Mouse (Mus musculus) forebrain, embryonic 10.5 days (tissue): ENCODE results near the gene Fgfr2. TPM values are rescaled to one million over a fixed set of nuclear protein-coding genes. Genes with fewer than 3 reads are reported as not detected.

ENCODE experiments used
- DNase-seq: peaks from one replicate; pipeline ENCODE4 v3.0.0-alpha.2; 2017; ENCODE audit warnings: low spot score; ENCODE audit errors: extremely low spot score
- H3K27ac ChIP-seq: fragments of 300-500 bp; sonication (generic); 2 replicates; pipeline ENCODE4 v1.5.1; 2016; ENCODE audit warnings: mild to moderate bottlenecking
- H3K27me3 ChIP-seq: fragments of 300-500 bp; sonication (generic); 2 replicates; pipeline ENCODE4 v1.6.1; 2016; ENCODE audit warnings: mild to moderate bottlenecking; ENCODE audit not compliant: poor library complexity, severe bottlenecking
- H3K36me3 ChIP-seq: fragments of 300-500 bp; sonication (generic); replicated peaks from 2 replicates; pipeline ENCODE4 v1.6.1; 2016; ENCODE audit warnings: mild to moderate bottlenecking, moderate library complexity
- H3K4me1 ChIP-seq: fragments of 300-500 bp; sonication (generic); 2 replicates; pipeline ENCODE4 v1.6.1; 2016
- H3K4me3 ChIP-seq: fragments of 300-500 bp; sonication (generic); 2 replicates; pipeline ENCODE4 v1.5.1; 2016; ENCODE audit warnings: mild to moderate bottlenecking, moderate library complexity
- H3K9me3 ChIP-seq: fragments of 300-500 bp; sonication (generic); 2 replicates; pipeline ENCODE4 v1.6.1; 2016; ENCODE audit warnings: mild to moderate bottlenecking, moderate library complexity
- WGBS: fragments of 180-500 bp; shearing (Covaris S2); methylation state at CpG from one replicate; pipeline ENCODE4 v1.1.7; 2016; 5-methylcytosine and 5-hydroxymethylcytosine counted together
- polyA plus RNA-seq: library from polyadenylated mRNA; unstranded; fragments of >200 nt; fragmentation: Nextera tagmentation; extraction: Ambion mirVana; gene quantifications from 2 replicates; pipeline ENCODE4 v1.2.1, GENCODE M21; 2016

Fgfr2 gene
- polyA plus RNA-seq, 1 experiment from 2014 or later, result 55.7 TPM

DNA sequence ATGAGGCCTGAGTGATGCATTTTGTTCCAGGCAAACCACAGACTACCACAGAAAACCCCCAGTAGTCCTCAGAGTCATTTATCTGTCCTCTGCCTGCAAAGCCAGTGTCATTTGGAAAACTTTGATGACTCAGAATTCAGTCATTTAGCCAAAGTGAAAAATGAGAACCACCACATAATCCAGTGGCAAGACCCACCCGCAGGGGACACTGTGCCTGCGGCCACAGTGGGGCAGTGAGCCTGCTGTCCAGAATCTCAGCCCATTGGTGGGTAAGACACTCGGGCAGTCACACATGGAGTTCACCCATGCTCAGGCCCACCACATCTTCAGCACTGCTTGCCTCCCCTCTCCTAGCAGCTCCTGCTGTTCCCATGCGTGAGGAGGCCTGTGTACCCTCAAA is 403.6 kb downstream of the Fgfr2 start:
- Histone ChIP-seq H3K4me3 (no peak overlapping the region), H3K36me3 (peaks cover 45% of the 10 kb centered on the region), H3K27me3 (peaks cover 5% of the 10 kb centered on the region; the same call in 1 of the 2 replicates), H3K27ac (peak overlapping the region; percentile 57; the same call in 1 of the 2 replicates), H3K9me3 (no peaks in the 10 kb centered on the region), H3K4me1 (peaks cover 80% of the 10 kb centered on the region)
- no peak for DNase-seq
- 90% methylated on average over 4 of the region's 4 CpGs for WGBS

DNA sequence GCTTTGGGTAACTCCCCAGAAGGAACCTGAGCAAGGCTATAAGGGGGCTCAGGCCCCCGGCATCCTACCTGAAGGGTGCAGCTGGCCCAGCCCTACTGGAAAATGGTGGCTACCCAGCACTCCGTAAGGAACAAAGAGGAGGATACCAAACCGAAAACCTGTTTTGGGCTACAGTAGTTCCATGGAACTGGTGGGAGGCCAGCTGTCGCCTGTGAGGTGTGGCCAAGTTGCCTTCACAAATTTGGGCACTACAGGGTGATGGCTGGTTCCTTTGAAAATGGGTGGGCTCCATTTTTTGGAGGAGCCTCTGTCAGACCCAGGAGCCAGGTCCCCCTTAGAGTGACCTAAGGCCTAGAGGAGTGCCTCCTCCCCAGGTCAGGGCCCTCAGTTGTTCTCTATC is 407.9 kb downstream of the Fgfr2 start:
- Histone ChIP-seq H3K9me3 (no peaks in the 10 kb centered on the region), H3K27ac (peak overlapping the region; percentile 78), H3K27me3 (0 out of 2 replicates have a peak, but pooled peaks cover 2% of the 10 kb centered on the region), H3K36me3 (peaks cover 66% of the 10 kb centered on the region), H3K4me3 (no peak overlapping the region), H3K4me1 (peaks cover 86% of the 10 kb centered on the region)
- no peak for DNase-seq
- WGBS, result 98% methylated on average over 4 of the region's 4 CpGs

DNA sequence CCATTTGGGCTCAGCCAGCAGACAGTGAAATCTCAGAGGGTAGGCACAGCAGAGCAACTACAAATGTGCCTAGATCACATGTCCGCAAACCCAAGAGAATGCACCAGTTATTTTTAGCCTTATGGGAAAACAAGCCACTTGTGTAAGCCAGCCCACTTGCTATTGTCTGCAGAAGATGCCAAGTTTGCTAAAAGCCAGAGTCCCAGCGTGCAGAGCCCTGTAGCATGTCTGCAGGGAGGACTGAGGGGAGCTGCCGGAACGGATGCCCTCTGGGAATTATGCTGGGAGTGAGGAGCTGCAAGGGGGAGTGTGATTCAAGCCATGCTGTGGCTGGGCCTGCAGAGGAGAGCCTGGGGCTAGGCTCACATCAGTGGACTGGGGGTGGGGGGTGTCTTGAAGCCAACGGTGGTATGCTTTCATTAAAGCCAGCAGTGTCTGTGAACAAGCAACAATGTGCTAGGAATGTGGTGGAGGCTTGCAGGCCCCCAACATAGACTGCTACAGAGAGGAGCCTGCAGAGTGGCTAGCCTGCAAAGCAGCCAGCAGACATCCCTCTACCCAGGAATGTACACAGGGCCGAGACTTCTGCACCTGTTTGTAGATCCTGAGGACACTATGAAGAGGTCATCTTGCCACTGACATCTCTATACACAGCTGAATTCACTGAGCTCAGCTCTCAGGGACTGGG is 408.8 kb downstream of the Fgfr2 start:
- peaks cover 60% of the 10 kb centered on the region for H3K36me3 ChIP-seq
- peaks cover 77% of the 10 kb centered on the region for H3K4me1 ChIP-seq
- DNase-seq, result no peak
- H3K9me3 ChIP-seq, result no peaks in the 10 kb centered on the region
- H3K4me3 ChIP-seq, result no peak overlapping the region; the same call in 1 of the 2 replicates
- H3K27ac ChIP-seq, result peak overlapping the region; percentile 78
- 43% methylated on average over 6 of the region's 6 CpGs for WGBS
- H3K27me3 ChIP-seq, result no peaks in the 10 kb centered on the region

DNA sequence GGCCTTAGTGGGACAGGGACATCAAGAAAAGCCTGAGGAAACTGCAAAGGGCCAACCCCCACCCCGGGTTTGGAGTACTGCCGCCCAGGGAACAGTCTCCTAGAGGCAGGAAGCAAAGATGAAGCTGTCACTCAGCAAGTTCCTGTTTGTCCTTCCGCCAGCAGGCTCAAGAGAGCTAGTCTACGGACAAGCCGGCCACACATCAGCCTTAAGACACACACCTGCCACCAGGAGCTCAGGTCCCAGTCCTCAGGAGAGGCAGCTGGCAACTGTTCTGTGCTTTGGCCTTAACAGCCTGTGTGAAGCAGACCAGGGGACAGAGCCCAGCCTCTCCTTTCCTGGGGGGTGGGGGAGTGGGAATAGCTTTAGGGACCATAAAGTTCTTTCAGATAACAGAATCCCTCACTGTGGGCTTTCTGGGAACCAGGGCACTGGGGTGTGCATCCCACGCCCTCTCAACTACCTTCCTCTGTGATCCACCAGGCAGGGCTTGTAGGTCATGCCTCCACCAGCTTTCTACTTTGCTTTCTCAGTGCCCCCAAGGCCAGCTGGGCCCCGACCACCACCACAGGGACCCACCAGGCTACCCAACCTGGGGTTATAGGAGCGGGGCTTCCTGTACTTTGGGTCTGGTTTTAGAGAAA is 409.5 kb downstream of the Fgfr2 start:
- H3K27ac ChIP-seq, result peak overlapping the region; percentile 78
- H3K27me3 ChIP-seq, result no peaks in the 10 kb centered on the region
- 74% methylated on average over 8 of the region's 8 CpGs for WGBS
- peaks cover 69% of the 10 kb centered on the region for H3K4me1 ChIP-seq
- no peaks in the 10 kb centered on the region for H3K9me3 ChIP-seq
- H3K4me3 ChIP-seq, result no peak overlapping the region
- peaks cover 58% of the 10 kb centered on the region for H3K36me3 ChIP-seq
- no peak for DNase-seq

DNA sequence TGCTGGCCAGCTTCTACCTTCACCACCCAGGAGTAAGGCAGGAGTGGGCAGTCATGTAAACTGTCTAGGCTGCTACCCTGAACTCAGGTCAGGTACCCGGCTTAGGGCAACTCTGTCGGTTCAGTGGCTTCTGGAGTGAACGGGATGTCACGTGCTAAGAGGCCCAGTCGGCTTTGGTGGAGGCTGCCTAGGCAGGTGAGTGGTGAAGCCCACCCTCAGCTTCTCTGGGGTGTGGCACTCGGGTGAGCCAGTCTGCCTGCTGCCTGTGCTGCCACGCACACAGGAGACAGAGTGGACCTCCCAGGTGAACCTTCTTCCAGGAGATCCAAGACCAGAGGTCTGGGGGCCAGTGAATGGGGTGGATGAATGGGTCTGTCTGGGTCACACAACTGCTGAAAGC is 410.2 kb downstream of the Fgfr2 start:
- H3K4me3 ChIP-seq, result no peak overlapping the region

DNA sequence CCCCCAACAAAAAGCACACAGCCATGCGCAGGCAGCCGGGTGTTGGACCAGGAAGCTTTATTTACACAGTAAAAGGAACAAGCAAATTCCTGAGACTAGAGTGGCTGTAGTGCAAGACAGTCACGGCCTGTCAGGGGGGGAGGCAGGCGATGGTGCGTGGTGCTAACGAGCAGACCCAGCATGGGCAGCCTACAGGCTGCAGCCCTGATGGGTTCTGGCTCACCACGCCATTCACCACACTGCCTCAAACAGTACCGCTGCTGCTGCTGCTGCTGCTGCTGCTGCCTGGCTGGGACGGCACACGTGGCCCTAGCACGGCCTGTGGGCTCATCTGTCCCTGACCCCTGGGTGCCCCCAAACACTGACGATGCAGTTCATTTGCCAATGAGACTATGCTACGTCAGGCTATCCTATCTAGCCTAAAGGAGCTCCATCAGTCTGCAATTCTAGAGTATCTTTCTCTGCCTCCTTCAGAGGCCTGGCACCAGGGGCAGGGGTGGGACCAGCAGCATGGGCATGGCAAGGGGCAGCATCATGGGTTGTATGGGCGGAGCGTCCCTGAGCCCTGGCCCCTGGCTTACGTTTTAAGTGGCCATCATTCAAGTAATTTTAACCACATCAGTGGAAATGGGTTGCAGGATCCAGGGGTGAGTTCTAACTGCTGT is 411.0 kb downstream of the Fgfr2 start:
- Histone ChIP-seq H3K9me3 (no peaks in the 10 kb centered on the region), H3K4me1 (peaks cover 55% of the 10 kb centered on the region), H3K27me3 (no peaks in the 10 kb centered on the region), H3K4me3 (no peak overlapping the region), H3K36me3 (peaks cover 54% of the 10 kb centered on the region), H3K27ac (peak overlapping the region; percentile 71)
- 56% methylated on average over 16 of the region's 16 CpGs for WGBS
- no peak for DNase-seq

More for the DNA sequence above, 410.2 kb downstream of the Fgfr2 start:
- no peak for DNase-seq
- Histone ChIP-seq H3K9me3 (no peaks in the 10 kb centered on the region), H3K36me3 (peaks cover 54% of the 10 kb centered on the region), H3K4me1 (peaks cover 62% of the 10 kb centered on the region), H3K27ac (peak overlapping the region; percentile 78), H3K27me3 (no peaks in the 10 kb centered on the region)
- 77% methylated on average over 7 of the region's 7 CpGs for WGBS

DNA sequence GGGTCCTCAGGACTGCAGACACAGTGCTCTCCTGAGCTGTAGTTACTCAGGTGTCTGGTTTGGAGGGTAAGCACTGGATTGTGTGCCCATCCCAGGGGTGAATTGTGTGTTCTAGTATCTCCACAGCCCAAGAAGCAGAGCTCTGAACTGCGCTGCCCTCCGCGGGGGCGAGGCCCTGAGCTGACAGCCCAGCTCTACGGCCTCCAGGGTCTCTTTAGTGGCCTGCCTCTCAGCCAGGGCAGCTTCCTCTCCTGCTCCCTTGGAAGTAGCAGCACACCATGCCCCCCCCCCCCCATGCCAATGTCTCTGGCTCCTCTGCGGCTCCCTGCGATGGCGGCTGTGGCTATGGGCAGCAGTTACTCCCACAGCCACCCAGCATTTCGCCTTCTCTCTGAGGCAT is 411.6 kb downstream of the Fgfr2 start:
- Histone ChIP-seq H3K9me3 (no peaks in the 10 kb centered on the region), H3K4me1 (peaks cover 51% of the 10 kb centered on the region), H3K36me3 (peaks cover 54% of the 10 kb centered on the region), H3K27ac (peak overlapping the region; percentile 71), H3K4me3 (no peak overlapping the region), H3K27me3 (no peaks in the 10 kb centered on the region)
- 87% methylated on average over 9 of the region's 9 CpGs for WGBS
- no peak for DNase-seq

DNA sequence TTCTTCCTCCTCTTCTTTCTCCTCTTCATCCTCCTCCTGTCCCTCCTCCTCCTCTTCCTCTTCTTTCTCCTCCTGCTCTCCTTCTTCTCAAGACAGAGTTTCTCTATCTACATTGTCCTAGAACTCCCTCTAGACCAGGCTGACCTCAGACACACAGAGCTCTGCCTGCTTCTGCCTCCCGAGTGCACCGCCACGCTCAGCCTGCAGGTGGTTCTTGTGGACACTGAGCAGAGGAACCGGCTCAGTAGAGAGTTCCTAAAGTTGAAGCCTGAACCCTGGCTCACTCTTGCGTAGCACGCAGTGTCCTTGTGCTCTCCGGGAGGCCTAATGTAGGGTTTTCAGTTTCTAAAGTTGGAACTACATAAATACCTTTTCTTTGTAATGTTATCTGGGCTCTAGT is 418.0 kb downstream of the Fgfr2 start:
- Histone ChIP-seq H3K4me1 (peaks cover 10% of the 10 kb centered on the region; the same call in 1 of the 2 replicates), H3K36me3 (no peaks in the 10 kb centered on the region), H3K9me3 (no peaks in the 10 kb centered on the region), H3K27ac (no peak overlapping the region; the same call in 1 of the 2 replicates), H3K4me3 (no peak overlapping the region), H3K27me3 (no peaks in the 10 kb centered on the region)
- 89% methylated on average over 7 of the region's 7 CpGs for WGBS
- DNase-seq, result no peak

DNA sequence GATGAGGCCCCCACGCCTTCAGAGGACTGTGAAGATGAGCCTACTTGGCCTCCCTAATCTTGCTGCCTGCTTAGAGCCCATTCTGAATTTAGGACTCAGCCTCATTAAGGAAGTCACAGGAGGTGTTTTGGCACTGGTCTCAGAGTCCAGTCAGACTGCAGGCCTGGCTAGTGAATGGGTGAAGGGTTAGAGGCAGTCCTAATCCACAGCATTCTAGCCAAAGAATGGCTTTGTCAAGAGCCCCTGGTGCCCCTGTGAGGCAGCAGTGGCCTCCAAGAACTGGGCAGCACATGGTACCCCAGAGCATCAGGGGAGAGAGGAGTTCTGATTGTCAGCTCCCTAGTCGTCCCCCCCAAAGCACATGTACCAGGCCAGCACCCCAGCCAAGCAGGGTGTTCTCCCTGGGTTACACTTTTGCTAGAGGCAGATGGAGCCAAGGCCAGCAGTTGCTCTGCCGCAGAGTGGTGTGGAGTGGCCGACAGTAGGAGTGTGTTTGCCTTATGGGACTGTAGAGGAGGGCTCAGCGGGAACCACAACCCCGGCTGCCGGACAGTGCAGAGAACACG is 418.8 kb downstream of the Fgfr2 start:
- no peak for DNase-seq
- H3K27me3 ChIP-seq, result no peaks in the 10 kb centered on the region
- H3K4me3 ChIP-seq, result no peak overlapping the region
- H3K4me1 ChIP-seq, result peaks cover 17% of the 10 kb centered on the region
- peak overlapping the region; percentile 54 for H3K27ac ChIP-seq
- H3K9me3 ChIP-seq, result no peaks in the 10 kb centered on the region
- no peaks in the 10 kb centered on the region for H3K36me3 ChIP-seq
- WGBS, result 90% methylated on average over 8 of the region's 8 CpGs

DNA sequence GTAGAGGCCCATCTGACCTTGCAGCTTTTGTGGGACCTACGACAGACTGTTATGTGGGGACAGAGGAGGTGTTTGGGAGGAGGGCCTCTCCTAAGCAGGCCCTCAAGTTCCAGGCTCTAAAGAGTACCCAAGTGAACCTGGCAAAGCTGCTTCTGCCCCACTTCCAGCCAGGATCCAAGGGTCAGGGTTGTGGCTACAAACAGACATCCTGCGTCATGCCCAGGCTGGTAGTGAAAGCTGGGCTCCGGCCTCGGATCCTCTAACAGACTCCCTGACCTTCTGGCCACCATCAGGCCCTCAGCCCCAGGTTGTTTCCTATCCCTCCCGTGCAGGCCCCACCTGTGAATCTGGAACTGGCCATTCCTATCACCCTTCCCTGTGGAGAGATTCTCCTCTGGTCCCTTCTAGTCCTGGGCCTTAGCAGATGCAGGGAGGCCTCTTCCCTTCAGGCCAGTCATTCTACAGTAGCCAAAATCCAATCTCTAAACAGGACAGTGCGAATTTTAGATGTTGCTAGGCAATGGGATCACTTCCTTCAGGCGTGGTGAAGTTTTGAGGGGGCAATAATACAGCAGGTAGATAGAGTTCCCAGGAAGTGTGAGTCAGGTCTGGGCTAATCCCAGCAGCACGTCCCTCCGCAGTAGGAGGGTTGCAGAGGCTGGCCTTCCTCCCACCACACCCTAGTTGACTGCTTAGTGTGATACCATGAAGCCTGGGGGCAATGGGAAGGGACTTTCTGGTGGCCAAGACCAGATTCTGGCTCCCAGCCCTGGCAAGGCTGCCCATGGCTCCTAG is 419.4 kb downstream of the Fgfr2 start:
- DNase-seq, result no peak
- WGBS, result 85% methylated on average over 9 of the region's 9 CpGs
- H3K27me3 ChIP-seq, result no peaks in the 10 kb centered on the region
- H3K27ac ChIP-seq, result peak overlapping the region; percentile 54
- no peaks in the 10 kb centered on the region for H3K9me3 ChIP-seq
- H3K4me1 ChIP-seq, result peaks cover 24% of the 10 kb centered on the region
- H3K4me3 ChIP-seq, result no peak overlapping the region
- no peaks in the 10 kb centered on the region for H3K36me3 ChIP-seq

DNA sequence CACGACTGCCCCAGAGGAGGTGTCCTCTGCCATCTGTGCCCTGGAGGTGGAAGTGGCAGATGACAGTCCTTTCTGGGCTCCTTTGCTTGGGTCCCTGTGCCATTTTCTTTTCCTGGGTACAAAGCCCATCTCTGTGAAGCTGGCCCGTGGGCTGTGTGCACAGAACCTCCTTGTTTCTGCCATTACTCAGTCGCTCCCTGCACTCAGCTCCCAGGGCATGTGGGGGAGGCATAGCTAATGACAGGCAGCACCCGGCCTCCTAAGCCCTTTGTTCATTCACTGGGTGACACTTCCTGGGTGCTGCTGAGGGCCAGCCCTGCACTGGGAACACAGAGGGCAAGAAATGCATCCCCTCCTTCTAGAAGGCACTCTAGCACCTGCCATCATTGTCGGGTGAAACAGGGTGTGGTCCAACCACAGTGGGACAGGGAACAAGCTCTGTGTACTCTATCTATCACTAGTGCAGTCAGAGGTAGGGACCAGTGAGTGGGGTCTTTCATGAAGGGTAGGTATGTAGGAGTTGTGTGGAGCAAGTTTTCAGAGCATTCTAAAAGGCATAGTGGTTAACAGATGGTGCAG is 420.6 kb downstream of the Fgfr2 start:
- no peaks in the 10 kb centered on the region for H3K9me3 ChIP-seq
- no peak for DNase-seq
- no peaks in the 10 kb centered on the region for H3K27me3 ChIP-seq
- 80% methylated on average over 5 of the region's 5 CpGs for WGBS
- no peak overlapping the region for H3K4me3 ChIP-seq
- no peaks in the 10 kb centered on the region for H3K36me3 ChIP-seq
- 0 out of 2 replicates have a peak overlapping the region, but pooled peaks have one; percentile 12 for H3K27ac ChIP-seq
- peaks cover 25% of the 10 kb centered on the region for H3K4me1 ChIP-seq

DNA sequence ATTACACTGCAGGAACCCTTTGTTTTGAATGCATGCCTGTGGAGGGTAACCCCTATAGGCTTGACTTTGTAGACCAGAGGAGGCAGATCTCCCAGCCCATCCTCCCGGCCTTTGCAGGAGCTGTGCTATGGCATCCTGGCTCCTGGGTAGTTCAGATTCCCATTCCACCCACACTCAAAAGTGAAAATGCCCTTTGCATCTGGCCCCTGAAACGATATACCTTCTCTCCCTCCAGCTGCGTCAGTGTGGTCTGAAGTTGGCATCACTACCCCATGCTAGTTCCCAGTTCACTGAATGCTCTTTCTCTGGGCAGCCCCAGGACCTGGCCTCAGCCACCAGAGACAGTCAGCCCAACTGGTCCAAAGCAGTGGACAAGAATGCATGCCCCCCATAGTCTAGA is 421.1 kb downstream of the Fgfr2 start:
- Histone ChIP-seq H3K27me3 (no peaks in the 10 kb centered on the region), H3K36me3 (no peaks in the 10 kb centered on the region), H3K27ac (no peak overlapping the region), H3K9me3 (no peaks in the 10 kb centered on the region), H3K4me1 (peaks cover 25% of the 10 kb centered on the region), H3K4me3 (no peak overlapping the region)
- no peak for DNase-seq
- WGBS, result 86% methylated on average over 3 of the region's 3 CpGs
